Mouse (Mus musculus) CD4-positive, CD25-positive, alpha-beta regulatory T cell (primary cell): ENCODE results near the gene Olfr205. TPM values are rescaled to one million over a fixed set of nuclear protein-coding genes. Genes with fewer than 3 reads are reported as not detected.

Experiments
- polyA plus RNA-seq: library from polyadenylated mRNA; unstranded; fragments of 100-300 nt; shearing (Covaris generic); gene quantifications from one replicate; pipeline ENCODE4 v1.2.1, GENCODE M21; 2017

Olfr205 gene
- polyA plus RNA-seq = not detected

DNA sequence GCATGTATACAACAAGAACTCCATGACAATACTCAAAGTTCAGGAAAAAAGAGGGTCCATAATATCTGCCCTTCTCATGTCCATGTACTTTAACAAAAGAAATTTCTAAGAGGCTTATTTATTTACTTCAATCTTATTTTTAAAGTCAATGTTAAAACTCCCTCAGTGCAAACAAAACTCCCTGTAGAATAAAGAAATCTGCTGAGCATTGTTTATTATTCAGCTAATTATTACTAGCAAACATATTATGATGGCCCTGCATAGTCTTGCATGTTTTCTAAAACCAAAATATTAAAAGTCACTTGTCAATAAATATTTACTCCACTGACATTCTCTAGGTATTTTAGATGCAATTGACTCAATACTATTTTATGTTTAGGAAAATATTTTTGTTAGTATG lies at the start of gene Olfr205:
Gene Olfr205, minus strand, starts transcription at position 101 of the 400 bp plus-strand sequence.

GRCm38 (mm10) chr16:59363893-59364292 lies 33.0 kb upstream of the Olfr205 start, which contains the start of gene Olfr209:
TSS of gene Olfr209 (minus strand) at chr16:59363993.

DNA sequence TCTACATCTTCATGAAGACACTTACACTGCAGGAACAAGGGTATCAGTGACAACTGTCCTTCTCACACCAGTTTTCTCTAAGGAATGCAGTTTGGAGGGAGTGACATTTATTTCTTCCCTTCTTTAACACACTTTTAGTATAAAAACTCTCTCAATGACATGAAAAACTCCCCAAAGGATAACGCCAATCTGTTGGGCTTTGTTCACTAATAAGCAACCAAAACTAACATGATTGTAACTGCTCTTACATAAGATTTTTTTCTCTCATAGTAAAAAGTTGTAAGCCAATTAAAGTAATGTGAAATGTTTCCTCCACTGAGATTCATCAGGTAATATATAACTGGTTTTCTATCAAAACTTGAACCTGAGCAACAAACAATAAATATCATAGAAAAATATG lies 18.2 kb upstream of the Olfr205 start, which contains the start of gene Olfr206:
Gene Olfr206, minus strand, starts transcription at position 101 of the 400 bp plus-strand sequence.

GRCm38 (mm10) chr16:59318148-59318547 lies 12.8 kb downstream of the Olfr205 start, which contains the start of gene Olfr204:
TSS of gene Olfr204 (minus strand) at chr16:59318248.

DNA sequence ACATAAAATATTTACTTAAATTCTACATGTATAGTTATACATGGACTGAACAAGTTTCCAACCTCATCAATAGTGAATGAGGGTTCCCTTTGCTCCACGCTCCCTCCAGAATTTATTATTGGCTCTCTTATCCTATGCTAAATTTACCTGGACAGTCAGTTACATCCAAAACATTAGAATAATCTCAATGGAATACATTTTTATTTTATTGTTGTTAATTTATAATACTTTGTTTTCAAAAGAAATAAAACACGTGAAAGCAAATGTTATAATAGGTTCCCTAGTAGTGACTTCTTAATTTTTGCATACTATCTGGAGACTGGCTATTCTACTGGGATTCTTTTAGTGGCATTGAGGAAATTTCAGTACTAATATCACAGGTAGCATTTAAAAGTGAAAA lies 32.4 kb downstream of the Olfr205 start, which contains the start of gene Olfr203:
Gene Olfr203, plus strand, starts transcription at position 301 of the 400 bp plus-strand sequence.

GRCm38 (mm10) chr16:59286693-59287092 lies 44.2 kb downstream of the Olfr205 start, which contains the start of gene Olfr202:
TSS of gene Olfr202 (minus strand) at chr16:59286793.

Other genes starting within 250 kb of the Olfr205 start
- not detected for gene Olfr191, start 241.3 kb downstream of the Olfr205 start, polyA plus RNA-seq
- gene Olfr193, start 219.3 kb downstream of the Olfr205 start, polyA plus RNA-seq = not detected
- gene Olfr194, start 210.1 kb downstream of the Olfr205 start, polyA plus RNA-seq = not detected
- gene Olfr195, start 184.1 kb downstream of the Olfr205 start, polyA plus RNA-seq = not detected
- gene Olfr196, start 160.7 kb downstream of the Olfr205 start, polyA plus RNA-seq = not detected
- gene Olfr198, start 127.6 kb downstream of the Olfr205 start, polyA plus RNA-seq = not detected
- not detected for gene Olfr199, start 111.4 kb downstream of the Olfr205 start, polyA plus RNA-seq
- gene Olfr201, start 58.5 kb downstream of the Olfr205 start, polyA plus RNA-seq = not detected
- not detected for gene Olfr202, start 44.3 kb downstream of the Olfr205 start, polyA plus RNA-seq
- not detected for gene Olfr203, start 32.3 kb downstream of the Olfr205 start, polyA plus RNA-seq
- gene Olfr204, start 12.9 kb downstream of the Olfr205 start, polyA plus RNA-seq = not detected
- not detected for gene Olfr206, start 18.1 kb upstream of the Olfr205 start, polyA plus RNA-seq
- not detected for gene Olfr209, start 32.9 kb upstream of the Olfr205 start, polyA plus RNA-seq
- gene Gabrr3, start 76.2 kb upstream of the Olfr205 start, polyA plus RNA-seq = 0.04 TPM
- 82.3 TPM for gene Riox2, start 140.6 kb upstream of the Olfr205 start, polyA plus RNA-seq